Mouse (Mus musculus): Measurements from ENCODE around the gene Shkbp1. TPM values are rescaled to one million over a fixed set of nuclear protein-coding genes. Genes with fewer than 3 reads are reported as not detected.
A peak's percentile ranks its signal among the peaks of the same experiment; 100 is the strongest.

Gene Shkbp1
- total and polyA plus RNA-seq, 3 experiments = 24.2 to 77.0 TPM; not detected in 1

- Histone ChIP-seq H3K4me3 (ENCODE audit: control insufficient read depth in 1 of 2, insufficient read depth in 1 of 2, low read depth in 2 of 2, low read length in 2 of 2) (no peak overlapping the region), H3K4me1 (ENCODE audit: control insufficient read depth in 1 of 2, insufficient read depth in 2 of 2, low read length in 2 of 2) (no peaks in the 10 kb centered on the region), H3K79me2 (ENCODE audit: control insufficient read depth, insufficient read depth, low read length, poor library complexity) (no peaks in the 10 kb centered on the region), H3K27ac (ENCODE audit: control insufficient read depth, low read depth, low read length) (no peak overlapping the region), H3K36me3 (ENCODE audit: control insufficient read depth in 1 of 2, insufficient read depth in 2 of 2, low read length in 2 of 2) (no peaks in the 10 kb centered on the region), H3K9ac (ENCODE audit: control insufficient read depth, low read depth, low read length, poor library complexity, severe bottlenecking) (no peak overlapping the region), H3K9me3 (replicated peaks; ENCODE audit: insufficient read depth, low read length) (no peaks in the 10 kb centered on the region), H3K27me3 (ENCODE audit: control insufficient read depth in 1 of 2, insufficient read depth in 2 of 2, low read length in 2 of 2) (no peaks in the 10 kb centered on the region)
- TF ChIP-seq MYB (IDR thresholded peaks at IDR 0.05; ENCODE audit: low read depth, low read length) = no peak
- TF ChIP-seq MAFK (IDR thresholded peaks at IDR 0.05; ENCODE audit: borderline replicate concordance, low read depth, low read length) = no peak
- no peak for TF ChIP-seq GABPA (IDR thresholded peaks at IDR 0.05; ENCODE audit: low read depth, low read length)
- DNase-seq (ENCODE audit: low read depth, low spot score) = no peak
Measured at GRCm38 (mm10) chr7:27305091-27305730, 50.6 kb downstream of the Shkbp1 start.

GRCm38 (mm10) chr7:27302172-27302571, 53.6 kb downstream of the Shkbp1 start:
- DNase-seq (ENCODE audit: low read depth, low spot score) = peak; percentile 83
- no peaks in the 10 kb centered on the region for H3K79me2 ChIP-seq (ENCODE audit: control insufficient read depth, insufficient read depth, low read length, poor library complexity)
- no peak overlapping the region for H3K9ac ChIP-seq (ENCODE audit: control insufficient read depth, low read depth, low read length, poor library complexity, severe bottlenecking)
- no peak overlapping the region for H3K4me3 ChIP-seq (ENCODE audit: control insufficient read depth in 1 of 2, insufficient read depth in 1 of 2, low read depth in 2 of 2, low read length in 2 of 2)
- H3K4me1 ChIP-seq (ENCODE audit: control insufficient read depth in 1 of 2, insufficient read depth in 2 of 2, low read length in 2 of 2) = no peaks in the 10 kb centered on the region
- no peaks in the 10 kb centered on the region for H3K27me3 ChIP-seq (ENCODE audit: control insufficient read depth in 1 of 2, insufficient read depth in 2 of 2, low read length in 2 of 2)
- H3K36me3 ChIP-seq (ENCODE audit: control insufficient read depth in 1 of 2, insufficient read depth in 2 of 2, low read length in 2 of 2) = no peaks in the 10 kb centered on the region
- TF ChIP-seq SIN3A (IDR thresholded peaks at IDR 0.05; ENCODE audit: low read length) = no peak
- no peak for TF ChIP-seq RCOR1 (IDR thresholded peaks at IDR 0.05; ENCODE audit: low read depth, low read length)
- peak; percentile 83; the same call in 1 of the 2 replicates for TF ChIP-seq BHLHE40 (IDR thresholded peaks at IDR 0.05; ENCODE audit: borderline replicate concordance, low read depth, low read length)
- no peak for TF ChIP-seq ELF1 (IDR thresholded peaks at IDR 0.05; ENCODE audit: low read depth, low read length)
- TF ChIP-seq CTCF (IDR thresholded peaks at IDR 0.05 in 2 of 3, conservative IDR thresholded peaks at IDR 0.05 in 1 of 3; ENCODE audit: control insufficient read depth in 1 of 3, insufficient read depth in 1 of 3, low read depth in 2 of 3, low read length in 3 of 3, poor library complexity in 1 of 3, severe bottlenecking in 1 of 3) = peak in 2 of 3 experiments; percentile 97 to 98
- peak; percentile 73 for TF ChIP-seq SMC3 (IDR thresholded peaks at IDR 0.05; ENCODE audit: low read depth, low read length)
- TF ChIP-seq RAD21 (IDR thresholded peaks at IDR 0.05; ENCODE audit: low read depth, low read length) = peak; percentile 76
- peak; percentile 52 for TF ChIP-seq ZC3H11A (IDR thresholded peaks at IDR 0.05; ENCODE audit: low read depth, low read length)
- TF ChIP-seq ZNF384 (IDR thresholded peaks at IDR 0.05; ENCODE audit: low read depth, low read length) = no peak
- TF ChIP-seq NRF1 (IDR thresholded peaks at IDR 0.05; ENCODE audit: insufficient read depth, low read depth, low read length, poor library complexity, severe bottlenecking) = no peak
- no peak for TF ChIP-seq MAFK (IDR thresholded peaks at IDR 0.05; ENCODE audit: borderline replicate concordance, low read depth, low read length)
- H3K27ac ChIP-seq (ENCODE audit: control insufficient read depth, low read depth, low read length) = no peak overlapping the region
- no peaks in the 10 kb centered on the region for H3K9me3 ChIP-seq (replicated peaks; ENCODE audit: insufficient read depth, low read length)

GRCm38 (mm10) chr7:27300801-27301200, 55.0 kb downstream of the Shkbp1 start:
- H3K36me3 ChIP-seq (ENCODE audit: control insufficient read depth in 1 of 2, insufficient read depth in 2 of 2, low read length in 2 of 2) = no peaks in the 10 kb centered on the region
- H3K27me3 ChIP-seq (ENCODE audit: control insufficient read depth in 1 of 2, insufficient read depth in 2 of 2, low read length in 2 of 2) = no peaks in the 10 kb centered on the region
- H3K4me1 ChIP-seq (ENCODE audit: control insufficient read depth in 1 of 2, insufficient read depth in 2 of 2, low read length in 2 of 2) = no peaks in the 10 kb centered on the region
- H3K79me2 ChIP-seq (ENCODE audit: control insufficient read depth, insufficient read depth, low read length, poor library complexity) = no peaks in the 10 kb centered on the region
- H3K9ac ChIP-seq (ENCODE audit: control insufficient read depth, low read depth, low read length, poor library complexity, severe bottlenecking) = no peak overlapping the region
- DNase-seq (ENCODE audit: low read depth, low spot score) = no peak
- no peak overlapping the region for H3K4me3 ChIP-seq (ENCODE audit: control insufficient read depth in 1 of 2, insufficient read depth in 1 of 2, low read depth in 2 of 2, low read length in 2 of 2)
- no peak for TF ChIP-seq GABPA (IDR thresholded peaks at IDR 0.05; ENCODE audit: low read depth, low read length)
- TF ChIP-seq RCOR1 (IDR thresholded peaks at IDR 0.05; ENCODE audit: low read depth, low read length) = no peak
- no peak for TF ChIP-seq CHD1 (IDR thresholded peaks at IDR 0.05; ENCODE audit: low read depth, low read length)
- H3K27ac ChIP-seq (ENCODE audit: control insufficient read depth, low read depth, low read length) = no peak overlapping the region
- no peaks in the 10 kb centered on the region for H3K9me3 ChIP-seq (replicated peaks; ENCODE audit: insufficient read depth, low read length)

Data from MEL (cell line).